Mouse (Mus musculus) hindbrain, embryonic 16.5 days (tissue): ENCODE measurements around the gene Hemk1. TPM values are rescaled to one million over a fixed set of nuclear protein-coding genes. Genes with fewer than 3 reads are reported as not detected.

Source experiments
- ATAC-seq: fragments of 200-750 bp; cut with Nextera tagmentation; 2 replicates; pipeline ENCODE4 v1.8.0; 2017; ENCODE audit warnings: moderate TSS enrichment, moderate library complexity
- H3K27ac ChIP-seq: fragments of 300-500 bp; sonication (generic); 2 replicates; pipeline ENCODE4 v1.5.1; 2014; ENCODE audit warnings: low read depth, mild to moderate bottlenecking, control low read depth, low read length, moderate library complexity
- H3K27me3 ChIP-seq: fragments of 300-500 bp; sonication (generic); replicated peaks from 2 replicates; pipeline ENCODE4 v1.6.1; 2014; ENCODE audit warnings: low read length; ENCODE audit not compliant: control insufficient read depth, insufficient read depth
- H3K36me3 ChIP-seq: fragments of 300-500 bp; sonication (generic); 2 replicates; pipeline ENCODE4 v1.6.1; 2014; ENCODE audit warnings: mild to moderate bottlenecking, low read length, moderate library complexity, mixed read lengths; ENCODE audit not compliant: control insufficient read depth, insufficient read depth
- H3K4me1 ChIP-seq: fragments of 300-500 bp; sonication (generic); 2 replicates; pipeline ENCODE4 v1.6.1; 2014; ENCODE audit warnings: low read depth, low read length; ENCODE audit not compliant: control insufficient read depth, insufficient read depth
- H3K4me2 ChIP-seq: fragments of 300-500 bp; sonication (generic); 2 replicates; pipeline ENCODE4 v1.6.1; 2014; ENCODE audit warnings: mild to moderate bottlenecking, low read length, control low read depth, moderate library complexity
- H3K4me3 ChIP-seq: fragments of 300-500 bp; sonication (generic); 2 replicates; pipeline ENCODE4 v1.5.1; 2014; ENCODE audit warnings: mild to moderate bottlenecking, low read length, control low read depth, moderate library complexity
- H3K9ac ChIP-seq: fragments of 300-500 bp; sonication (generic); 2 replicates; pipeline ENCODE4 v1.6.1; 2014; ENCODE audit warnings: low read depth, mild to moderate bottlenecking, control low read depth, low read length, moderate library complexity
- H3K9me3 ChIP-seq: fragments of 300-500 bp; sonication (generic); 2 replicates; pipeline ENCODE4 v1.6.1; 2014; ENCODE audit warnings: mild to moderate bottlenecking, low read length, moderate library complexity; ENCODE audit not compliant: control insufficient read depth
- WGBS: fragments of 180-500 bp; shearing (Covaris S2); extraction: QIAGEN DNeasy Blood & Tissue Kit; methylation state at CpG from one replicate; pipeline ENCODE4 v1.1.7; 2014; 5-methylcytosine and 5-hydroxymethylcytosine counted together
- polyA plus RNA-seq: library from polyadenylated mRNA; unstranded; fragments of >200 nt; fragmentation: Nextera tagmentation; extraction: Ambion mirVana; gene quantifications from 2 replicates; pipeline ENCODE4 v1.2.1, GENCODE M21; 2015

Gene Hemk1
- polyA plus RNA-seq, 1 experiment from 2014 or later: 17.5 TPM

DNA sequence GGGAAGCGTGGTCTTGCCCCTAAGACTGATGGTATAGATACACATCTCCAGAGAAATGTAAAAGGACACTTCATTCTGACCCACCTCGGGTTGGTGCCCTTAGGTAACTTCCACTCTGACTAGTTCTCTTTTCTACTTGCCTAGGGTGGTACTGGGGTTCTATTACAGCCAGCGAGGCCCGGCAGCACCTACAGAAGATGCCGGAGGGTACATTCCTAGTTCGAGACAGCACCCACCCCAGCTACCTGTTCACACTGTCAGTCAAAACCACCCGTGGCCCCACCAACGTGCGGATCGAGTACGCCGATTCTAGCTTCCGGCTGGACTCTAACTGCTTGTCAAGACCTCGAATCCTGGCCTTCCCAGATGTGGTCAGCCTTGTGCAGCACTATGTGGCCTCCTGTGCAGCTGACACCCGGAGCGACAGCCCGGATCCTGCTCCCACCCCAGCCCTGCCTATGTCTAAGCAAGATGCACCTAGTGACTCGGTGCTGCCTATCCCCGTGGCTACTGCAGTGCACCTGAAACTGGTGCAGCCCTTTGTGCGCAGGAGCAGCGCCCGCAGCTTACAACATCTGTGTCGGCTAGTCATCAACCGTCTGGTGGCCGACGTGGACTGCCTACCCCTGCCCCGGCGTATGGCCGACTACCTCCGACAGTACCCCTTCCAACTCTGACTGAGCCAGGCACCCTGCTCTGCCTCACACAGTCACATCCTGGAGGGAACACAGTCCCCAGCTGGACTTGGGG is 37.8 kb downstream of the Hemk1 start:
- Histone ChIP-seq H3K27ac (no peak overlapping the region), H3K9ac (no peak overlapping the region), H3K36me3 (peaks cover 8% of the 10 kb centered on the region; the same call in 1 of the 2 replicates), H3K4me2 (no peak overlapping the region), H3K4me1 (peaks cover 8% of the 10 kb centered on the region), H3K9me3 (no peaks in the 10 kb centered on the region), H3K4me3 (no peak overlapping the region), H3K27me3 (no peaks in the 10 kb centered on the region)
- no peak for ATAC-seq
- WGBS: 92% methylated on average over 30 of the region's 30 CpGs

DNA sequence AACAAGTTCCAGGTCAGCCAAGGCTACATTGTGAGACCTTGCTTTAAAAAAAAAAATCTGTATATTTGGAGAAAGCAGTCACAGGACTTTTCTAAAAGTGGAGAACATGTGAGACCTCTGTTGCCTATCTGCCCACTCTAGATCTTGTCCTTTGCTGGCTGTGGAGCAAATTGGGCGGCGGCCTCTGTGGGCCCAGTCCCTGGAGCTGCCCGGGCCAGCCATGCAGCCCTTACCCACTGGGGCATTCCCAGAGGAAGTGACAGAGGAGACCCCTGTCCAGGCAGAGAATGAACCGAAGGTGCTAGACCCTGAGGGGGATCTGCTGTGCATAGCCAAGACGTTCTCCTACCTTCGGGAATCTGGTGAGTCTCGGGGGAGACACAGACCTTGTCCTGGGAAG is 38.4 kb downstream of the Hemk1 start:
- no peak overlapping the region for H3K9ac ChIP-seq
- 86% methylated on average over 7 of the region's 7 CpGs for WGBS
- H3K4me1 ChIP-seq: peaks cover 8% of the 10 kb centered on the region
- peaks cover 8% of the 10 kb centered on the region; the same call in 1 of the 2 replicates for H3K36me3 ChIP-seq
- no peaks in the 10 kb centered on the region for H3K27me3 ChIP-seq
- no peak overlapping the region for H3K4me3 ChIP-seq
- no peak overlapping the region for H3K27ac ChIP-seq
- H3K9me3 ChIP-seq: no peaks in the 10 kb centered on the region
- no peak for ATAC-seq
- no peak overlapping the region for H3K4me2 ChIP-seq

DNA sequence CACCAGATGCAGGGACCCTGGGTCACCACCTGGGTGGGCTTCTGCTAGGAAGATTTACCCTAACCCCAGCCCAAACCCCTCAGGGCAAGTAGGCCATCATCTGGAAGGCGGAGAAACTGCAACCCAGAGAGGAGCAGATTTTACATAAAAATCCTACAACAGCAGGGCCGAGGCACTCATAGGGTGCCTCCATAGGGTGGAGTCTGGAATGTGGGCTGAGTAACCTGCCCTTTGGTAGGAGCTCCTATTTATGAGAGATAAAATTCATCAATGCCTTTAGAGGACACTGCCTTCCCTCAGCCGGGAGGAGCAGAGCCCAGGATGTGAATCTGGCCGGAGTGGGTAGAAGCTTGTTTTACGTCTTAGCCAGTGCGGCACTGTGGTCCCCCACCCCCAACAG is 39.3 kb downstream of the Hemk1 start:
- no peak for ATAC-seq
- Histone ChIP-seq H3K9me3 (no peaks in the 10 kb centered on the region), H3K27ac (no peak overlapping the region), H3K36me3 (peaks cover 8% of the 10 kb centered on the region; the same call in 1 of the 2 replicates), H3K9ac (no peak overlapping the region), H3K4me3 (no peak overlapping the region), H3K4me2 (no peak overlapping the region), H3K4me1 (peaks cover 8% of the 10 kb centered on the region), H3K27me3 (no peaks in the 10 kb centered on the region)
- 90% methylated on average over 6 of the region's 6 CpGs for WGBS

DNA sequence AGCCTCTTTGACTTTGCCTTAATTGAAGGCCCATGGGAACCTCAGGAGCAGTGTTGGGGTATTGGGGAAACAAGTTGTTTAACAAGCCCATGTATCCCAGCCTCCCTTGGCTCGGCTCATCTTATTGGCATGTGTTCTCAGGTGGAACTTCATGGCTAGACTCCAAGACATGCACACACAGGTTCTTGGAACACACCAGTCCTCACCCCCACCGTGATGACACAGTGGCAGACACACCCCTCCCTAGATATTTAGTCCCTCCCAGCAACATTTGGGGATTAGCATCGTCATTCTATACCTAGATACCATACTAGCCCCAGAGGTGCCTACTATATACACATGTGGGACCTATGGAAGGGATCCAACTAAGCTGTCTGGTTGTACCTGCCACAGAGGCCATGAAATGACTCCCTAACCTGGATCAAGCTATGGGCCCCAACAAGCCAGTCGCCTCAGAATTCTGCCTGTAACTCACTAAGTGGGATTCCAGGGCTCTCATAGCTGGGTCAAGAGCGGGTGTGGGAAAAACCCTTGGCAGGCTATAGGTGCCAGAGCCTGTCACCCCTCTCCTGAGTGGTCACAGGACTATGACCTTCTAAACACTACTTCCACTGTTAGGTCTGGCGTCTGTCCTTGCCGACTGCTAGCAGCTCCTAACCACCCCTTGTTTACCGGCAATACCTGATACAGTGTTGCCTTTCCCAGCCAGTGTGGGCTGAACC is 39.9 kb downstream of the Hemk1 start:
- H3K9ac ChIP-seq: no peak overlapping the region
- H3K27ac ChIP-seq: no peak overlapping the region
- peaks cover 8% of the 10 kb centered on the region for H3K4me1 ChIP-seq
- H3K36me3 ChIP-seq: peaks cover 8% of the 10 kb centered on the region; the same call in 1 of the 2 replicates
- 78% methylated on average over 8 of the region's 8 CpGs for WGBS
- ATAC-seq: no peak
- peak overlapping the region; percentile 85 for H3K4me2 ChIP-seq
- no peaks in the 10 kb centered on the region for H3K9me3 ChIP-seq
- no peaks in the 10 kb centered on the region for H3K27me3 ChIP-seq
- H3K4me3 ChIP-seq: no peak overlapping the region

DNA sequence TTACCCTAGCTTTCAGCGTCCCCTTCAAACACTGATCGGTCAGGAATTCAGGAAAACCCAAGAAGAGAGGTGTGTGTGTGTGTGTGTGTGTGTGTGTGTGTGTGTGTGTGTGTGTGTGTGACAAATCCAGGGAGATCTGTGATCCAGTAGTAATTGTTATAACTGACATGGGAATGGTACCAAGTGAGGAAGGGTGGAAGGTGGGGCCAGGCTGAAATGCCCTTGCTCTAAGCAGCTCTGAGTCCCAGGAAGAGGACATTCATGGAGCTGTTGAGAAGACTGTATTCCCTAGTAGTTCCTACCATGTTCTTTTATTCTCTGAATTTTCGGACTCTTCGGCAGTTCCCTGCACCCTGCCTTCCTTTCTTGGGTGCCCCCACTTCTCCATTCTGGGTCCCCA is 40.5 kb downstream of the Hemk1 start:
- peak overlapping the region; percentile 85 for H3K4me2 ChIP-seq
- no peaks in the 10 kb centered on the region for H3K9me3 ChIP-seq
- H3K4me3 ChIP-seq: peak overlapping the region; percentile 61
- peaks cover 8% of the 10 kb centered on the region for H3K4me1 ChIP-seq
- WGBS: 89% methylated on average over 4 of the region's 4 CpGs
- no peak overlapping the region for H3K27ac ChIP-seq
- no peak for ATAC-seq
- H3K36me3 ChIP-seq: peaks cover 8% of the 10 kb centered on the region; the same call in 1 of the 2 replicates
- no peaks in the 10 kb centered on the region for H3K27me3 ChIP-seq
- H3K9ac ChIP-seq: no peak overlapping the region

DNA sequence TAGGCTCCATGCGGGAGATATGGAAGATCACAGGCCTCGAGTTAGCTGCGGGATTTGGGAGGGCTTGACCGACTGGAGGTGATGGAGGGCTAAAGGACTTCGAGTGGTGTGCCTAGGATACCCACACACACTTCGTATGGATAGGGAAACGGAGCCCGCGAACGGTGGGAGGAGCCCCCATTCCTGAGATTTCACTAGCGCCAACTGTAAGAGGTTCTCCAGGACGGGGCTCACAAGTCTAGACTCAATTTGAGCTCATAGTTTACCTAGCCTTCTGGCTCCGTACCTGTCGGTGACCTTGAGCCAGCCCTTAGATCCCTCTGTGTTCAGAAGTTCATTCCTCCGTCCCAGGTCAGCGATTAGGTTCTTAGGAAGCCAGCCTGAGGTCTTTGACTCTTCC is 41.1 kb downstream of the Hemk1 start:
- no peaks in the 10 kb centered on the region for H3K9me3 ChIP-seq
- ATAC-seq: no peak
- no peak overlapping the region for H3K27ac ChIP-seq
- H3K27me3 ChIP-seq: no peaks in the 10 kb centered on the region
- peak overlapping the region; percentile 76 for H3K9ac ChIP-seq
- peaks cover 8% of the 10 kb centered on the region for H3K4me1 ChIP-seq
- 11% methylated on average over 16 of the region's 16 CpGs for WGBS
- H3K4me3 ChIP-seq: peak overlapping the region; percentile 61
- peak overlapping the region; percentile 85 for H3K4me2 ChIP-seq
- peaks cover 8% of the 10 kb centered on the region; the same call in 1 of the 2 replicates for H3K36me3 ChIP-seq

DNA sequence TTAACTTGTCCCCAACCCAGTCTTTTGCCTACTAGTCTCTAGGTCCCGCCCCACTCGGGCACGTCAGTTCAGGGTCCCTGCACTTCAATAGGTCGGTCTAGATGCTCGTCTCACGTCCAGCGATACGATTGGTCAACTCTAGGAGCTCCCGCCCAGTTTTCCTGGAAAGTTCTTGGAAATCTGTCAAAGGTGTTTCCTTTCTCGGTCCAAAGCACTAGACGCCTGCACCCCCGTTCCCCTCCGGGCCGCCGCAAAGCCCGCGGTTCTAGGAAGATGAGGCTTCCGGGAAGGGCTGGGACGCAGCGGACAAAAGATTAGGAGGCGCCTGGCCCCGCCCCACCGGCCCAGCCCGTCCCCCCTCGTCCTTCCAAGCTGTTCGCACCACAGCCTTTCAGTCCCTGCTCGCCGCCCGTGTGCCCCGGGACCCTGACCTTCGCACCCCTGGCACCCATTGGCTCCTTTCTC is 41.6 kb downstream of the Hemk1 start:
- peak; percentile 99 for ATAC-seq
- H3K9me3 ChIP-seq: no peaks in the 10 kb centered on the region
- WGBS: under 1% methylated on average over 31 of the region's 31 CpGs
- H3K4me2 ChIP-seq: peak overlapping the region; percentile 85
- H3K27me3 ChIP-seq: no peaks in the 10 kb centered on the region
- peaks cover 8% of the 10 kb centered on the region for H3K4me1 ChIP-seq
- H3K9ac ChIP-seq: peak overlapping the region; percentile 76
- H3K4me3 ChIP-seq: peak overlapping the region; percentile 61
- peak overlapping the region; percentile 18; the same call in 1 of the 2 replicates for H3K27ac ChIP-seq
- H3K36me3 ChIP-seq: peaks cover 8% of the 10 kb centered on the region; the same call in 1 of the 2 replicates

DNA sequence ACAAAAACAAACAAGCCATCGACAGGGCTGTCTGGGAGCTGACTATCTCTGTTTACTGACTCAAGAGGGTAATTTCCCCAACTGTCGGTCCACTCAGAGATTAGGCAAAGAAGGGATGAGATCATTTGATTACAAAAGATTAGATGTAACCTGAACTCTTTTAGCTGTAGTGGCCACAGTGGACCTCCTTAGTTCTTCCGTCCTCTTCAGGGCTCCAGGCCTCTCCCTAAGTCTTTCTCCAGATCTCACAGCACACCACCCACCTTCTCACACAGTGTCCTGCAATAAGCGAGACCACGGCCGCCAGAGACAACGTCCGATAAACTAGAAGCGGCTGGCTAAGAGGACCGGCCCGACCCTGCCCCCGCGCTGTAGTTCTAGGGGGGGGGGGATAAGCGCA is 42.1 kb downstream of the Hemk1 start:
- 8% methylated on average over 14 of the region's 14 CpGs for WGBS
- Histone ChIP-seq H3K27me3 (no peaks in the 10 kb centered on the region), H3K36me3 (peaks cover 7% of the 10 kb centered on the region; the same call in 1 of the 2 replicates), H3K9me3 (no peaks in the 10 kb centered on the region), H3K4me1 (peaks cover 8% of the 10 kb centered on the region), H3K4me2 (peak overlapping the region; percentile 85), H3K4me3 (peak overlapping the region; percentile 61), H3K27ac (no peak overlapping the region), H3K9ac (no peak overlapping the region)
- ATAC-seq: peak; percentile 44

DNA sequence AAGGTAGTCTGAATTCAATTTTAAA is 42.3 kb downstream of the Hemk1 start, which contains the start of gene Cish:
Cish (plus strand) TSS at position 11 of the 25 bp plus-strand sequence.
- H3K4me3 ChIP-seq: peak within 1 kb of the TSS; percentile 61
- peak within 1 kb of the TSS; percentile 76 for H3K9ac ChIP-seq
- ATAC-seq: no peak
- H3K9me3 ChIP-seq: no peaks in the 10 kb centered on the region
- H3K27me3 ChIP-seq: no peaks in the 10 kb centered on the region
- peaks cover 8% of the 10 kb centered on the region for H3K4me1 ChIP-seq
- peaks cover 5% of the 10 kb centered on the region; the same call in 1 of the 2 replicates for H3K36me3 ChIP-seq
- peak within 1 kb of the TSS; percentile 85 for H3K4me2 ChIP-seq
- H3K27ac ChIP-seq: peak within 1 kb of the TSS; percentile 18; the same call in 1 of the 2 replicates
